Mouse (Mus musculus) brain, embryonic 14.5 days (tissue): ENCODE results near the gene Polr1d.

Source experiments
- CTCF ChIP-seq: fragments of 200-500 bp; IDR thresholded peaks from 2 replicates; pipeline ENCODE4 v1.5.1; 2012; ENCODE audit warnings: inconsistent platforms, mild to moderate bottlenecking, moderate library complexity, borderline replicate concordance; ENCODE audit not compliant: insufficient read depth, insufficient read length; ENCODE audit errors: extremely low read depth
- POLR2A ChIP-seq: fragments of 200-500 bp; IDR thresholded peaks from 2 replicates; pipeline ENCODE4 v1.6.1; 2012; ENCODE audit warnings: mild to moderate bottlenecking, inconsistent platforms, borderline replicate concordance; ENCODE audit not compliant: poor library complexity, insufficient read depth, insufficient read length, severe bottlenecking; ENCODE audit errors: extremely low read depth

GRCm38 (mm10) chr5:147066129-147066528 is 10.7 kb upstream of the Polr1d start:
- TF ChIP-seq CTCF: no peak
- TF ChIP-seq POLR2A: no peak
